Mouse (Mus musculus) kidney, postnatal 0 days (tissue): ENCODE results near the gene Gpatch11. TPM values are rescaled to one million over a fixed set of nuclear protein-coding genes. Genes with fewer than 3 reads are reported as not detected.
A peak's percentile ranks its signal among the peaks of the same experiment; 100 is the strongest.
"Not testable (repeated sequence)": the region's sequence is repeated elsewhere in the genome, so short reads cannot be mapped to it uniquely, and the experiment has no call there.

ENCODE experiments used
- ATAC-seq: fragments of 200-750 bp; cut with Nextera tagmentation; replicated peaks from 2 replicates; pipeline ENCODE4 v1.8.0; 2017; ENCODE audit warnings: low read depth, moderate number of reproducible peaks, moderate TSS enrichment, moderate library complexity; ENCODE audit not compliant: low FRiP score
- DNase-seq: peaks from one replicate; pipeline ENCODE4 v3.0.0-alpha.2; 2016; ENCODE audit warnings: low spot score
- H3K27ac ChIP-seq: fragments of 300-500 bp; sonication (generic); 2 replicates; pipeline ENCODE4 v1.5.1; 2014; ENCODE audit warnings: mild to moderate bottlenecking
- H3K27me3 ChIP-seq: fragments of 300-500 bp; sonication (generic); 2 replicates; pipeline ENCODE4 v1.6.1; 2014; ENCODE audit warnings: low read length, mixed read lengths; ENCODE audit not compliant: insufficient read depth
- H3K36me3 ChIP-seq: fragments of 300-500 bp; sonication (generic); 2 replicates; pipeline ENCODE4 v1.6.1; 2014; ENCODE audit warnings: low read length, mixed read lengths; ENCODE audit not compliant: insufficient read depth
- H3K4me1 ChIP-seq: fragments of 300-500 bp; sonication (generic); replicated peaks from 2 replicates; pipeline ENCODE4 v1.6.1; 2014; ENCODE audit warnings: antibody characterized with exemption, low read length, mixed read lengths; ENCODE audit not compliant: insufficient read depth
- H3K4me2 ChIP-seq: fragments of 300-500 bp; sonication (generic); 2 replicates; pipeline ENCODE4 v1.6.1; 2014; ENCODE audit warnings: mild to moderate bottlenecking, low read length, moderate library complexity, mixed read lengths
- H3K4me3 ChIP-seq: fragments of 300-500 bp; sonication (generic); replicated peaks from 2 replicates; pipeline ENCODE4 v1.5.1; 2014; ENCODE audit warnings: low read depth, low read length
- H3K9ac ChIP-seq: fragments of 300-500 bp; sonication (generic); 2 replicates; pipeline ENCODE4 v1.6.1; 2014; ENCODE audit warnings: low read depth, low read length
- H3K9me3 ChIP-seq: fragments of 300-500 bp; sonication (generic); replicated peaks from 2 replicates; pipeline ENCODE4 v1.6.1; 2016; ENCODE audit warnings: low read length, inconsistent platforms, mixed read lengths
- CTCF ChIP-seq: IDR thresholded peaks from 2 replicates; pipeline ENCODE4 v1.5.1; 2016; ENCODE audit warnings: antibody characterized with exemption, low read depth, mild to moderate bottlenecking, moderate library complexity
- WGBS: fragments of 180-500 bp; shearing (Covaris S2); extraction: QIAGEN DNeasy Blood & Tissue Kit; methylation state at CpG from one replicate; pipeline ENCODE4 v1.1.7; 2014; 5-methylcytosine and 5-hydroxymethylcytosine counted together
- polyA plus RNA-seq: library from polyadenylated mRNA; unstranded; fragments of >200 nt; fragmentation: Nextera tagmentation; extraction: Ambion mirVana; gene quantifications from 2 replicates; pipeline ENCODE4 v1.2.1, GENCODE M21; 2015

Gene Gpatch11
- polyA plus RNA-seq: 47.7 and 52.5 TPM in 2 replicates

GRCm38 (mm10) chr17:78834856-78835835, at the start of gene Gpatch11, which contains the start of gene Heatr5b:
Gene Gpatch11, plus strand, starts transcription at chr17:78835567.
Gene Heatr5b, minus strand, starts transcription at chr17:78835364.
- peak; percentile 99 for ATAC-seq
- Histone ChIP-seq H3K36me3 (0 out of 2 replicates have a peak, but pooled peaks cover 9% of the 10 kb centered on the region), H3K27ac (peak within 1 kb of the TSS; percentile 77), H3K9me3 (no peaks in the 10 kb centered on the region), H3K27me3 (no peaks in the 10 kb centered on the region), H3K4me3 (peak within 1 kb of the TSS; percentile 82), H3K4me2 (peak within 1 kb of the TSS; percentile 92), H3K9ac (peak within 1 kb of the TSS; percentile 80), H3K4me1 (no peaks in the 10 kb centered on the region; the same call in 1 of the 2 replicates)
- DNase-seq: peak; percentile 100
- TF ChIP-seq CTCF: no peak
- WGBS: under 1% methylated on average over 81 of the region's 81 CpGs

GRCm38 (mm10) chr17:78788273-78788672, 47.1 kb upstream of the Gpatch11 start:
- H3K9me3 ChIP-seq, DNase-seq, ATAC-seq, H3K27me3 ChIP-seq, H3K4me3 ChIP-seq, H3K4me2 ChIP-seq, H3K4me1 ChIP-seq, H3K36me3 ChIP-seq, H3K27ac ChIP-seq, H3K9ac ChIP-seq: not testable (repeated sequence)
- peak; percentile 29; the same call in 1 of the 2 replicates for TF ChIP-seq CTCF
- 75% methylated on average over 3 of the region's 3 CpGs for WGBS

DNA sequence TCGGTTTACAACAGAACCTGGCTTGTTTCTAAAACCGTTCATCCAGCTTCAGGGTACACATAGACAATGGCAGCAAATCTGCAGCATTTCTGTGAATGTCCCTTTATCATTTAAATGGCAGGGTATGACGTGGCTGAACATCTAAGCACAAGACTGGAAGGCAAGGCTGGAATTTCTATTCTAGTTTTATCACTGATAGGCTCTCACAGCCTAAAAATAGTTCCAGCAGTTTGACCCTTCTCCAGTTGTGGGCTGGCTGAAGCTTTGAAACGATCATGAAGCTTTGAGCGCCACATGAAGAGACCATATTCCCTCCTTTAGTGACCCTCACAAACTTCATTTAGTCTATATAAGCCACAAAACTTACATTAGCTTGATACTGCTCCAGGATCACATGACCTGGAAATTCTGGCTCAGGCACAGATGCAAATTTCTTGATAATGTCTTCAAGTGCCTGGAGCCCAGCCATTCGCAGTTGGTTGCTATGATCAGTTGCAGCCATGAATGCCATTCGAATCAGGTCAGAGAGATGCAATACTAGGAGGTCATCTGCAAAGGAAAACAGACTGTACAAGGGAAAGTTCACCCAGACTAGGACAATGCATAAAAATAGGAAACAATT, 44.2 kb upstream of the Gpatch11 start:
- Histone ChIP-seq H3K4me3 (no peak overlapping the region), H3K4me2 (no peak overlapping the region), H3K36me3 (peaks cover 26% of the 10 kb centered on the region), H3K9ac (no peak overlapping the region), H3K27me3 (no peaks in the 10 kb centered on the region), H3K4me1 (no peaks in the 10 kb centered on the region), H3K9me3 (no peaks in the 10 kb centered on the region), H3K27ac (no peak overlapping the region)
- DNase-seq: no peak
- WGBS: 82% methylated on average over 7 of the region's 7 CpGs
- no peak for ATAC-seq
- TF ChIP-seq CTCF: no peak

- no peaks in the 10 kb centered on the region for H3K4me1 ChIP-seq
- H3K27ac ChIP-seq: no peak overlapping the region
- no peaks in the 10 kb centered on the region for H3K27me3 ChIP-seq
- H3K4me2 ChIP-seq: no peak overlapping the region
- WGBS: 91% methylated on average over 3 of the region's 3 CpGs
- H3K9me3 ChIP-seq: no peaks in the 10 kb centered on the region
- no peak for TF ChIP-seq CTCF
- no peak overlapping the region for H3K4me3 ChIP-seq
- no peak for ATAC-seq
- DNase-seq: no peak
- H3K9ac ChIP-seq: no peak overlapping the region
- H3K36me3 ChIP-seq: peaks cover 26% of the 10 kb centered on the region
These were observed 43.7 kb upstream of the Gpatch11 start for GRCm38 (mm10) chr17:78791690-78792070.

GRCm38 (mm10) chr17:78792122-78792521, 43.2 kb upstream of the Gpatch11 start:
- Histone ChIP-seq H3K4me3 (no peak overlapping the region), H3K9me3 (no peaks in the 10 kb centered on the region), H3K27ac (no peak overlapping the region), H3K4me1 (no peaks in the 10 kb centered on the region), H3K9ac (no peak overlapping the region), H3K27me3 (no peaks in the 10 kb centered on the region), H3K36me3 (peaks cover 26% of the 10 kb centered on the region), H3K4me2 (no peak overlapping the region)
- DNase-seq: no peak
- WGBS: 84% methylated on average over 3 of the region's 3 CpGs
- TF ChIP-seq CTCF: no peak
- ATAC-seq: no peak

DNA sequence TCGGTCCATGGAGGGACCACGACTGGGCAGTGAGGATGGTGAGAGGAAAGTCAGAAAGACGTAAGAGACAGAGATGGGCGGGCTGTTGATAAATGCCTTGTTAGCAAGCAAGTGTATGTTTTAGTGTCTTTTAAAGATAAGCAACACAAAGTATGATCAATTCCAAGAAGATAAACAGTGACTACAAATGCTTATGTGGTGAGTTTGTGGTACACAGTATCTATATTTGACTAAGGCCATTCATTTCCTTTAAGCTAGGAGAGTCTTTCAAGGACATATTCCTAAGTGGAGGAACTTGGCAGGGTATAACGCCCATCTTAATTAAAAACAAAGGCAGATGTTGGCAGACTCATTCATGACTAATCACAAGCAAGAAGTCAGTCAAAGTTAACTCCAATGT, 41.0 kb upstream of the Gpatch11 start:
- Histone ChIP-seq H3K36me3 (peaks cover 33% of the 10 kb centered on the region), H3K27ac (no peak overlapping the region), H3K4me3 (no peak overlapping the region), H3K4me2 (no peak overlapping the region), H3K9me3 (no peaks in the 10 kb centered on the region), H3K27me3 (no peaks in the 10 kb centered on the region), H3K9ac (no peak overlapping the region), H3K4me1 (no peaks in the 10 kb centered on the region)
- DNase-seq (no peak), ATAC-seq (no peak)
- no peak for TF ChIP-seq CTCF
- WGBS: 93% methylated on average over 5 of the region's 5 CpGs
